Mouse (Mus musculus) monocyte, adult 5-6 weeks (primary cell): ENCODE data around the gene Rpp25l. TPM values are rescaled to one million over a fixed set of nuclear protein-coding genes. Genes with fewer than 3 reads are reported as not detected.
"Not testable (repeated sequence)": the region's sequence is repeated elsewhere in the genome, so short reads cannot be mapped to it uniquely, and the experiment has no call there.

ENCODE experiments used
- ATAC-seq: fragments of 153-309, 156-312 bp; replicated peaks from 2 replicates; pipeline ENCODE4 v1.8.0; 2017; ENCODE audit warnings: mild to moderate bottlenecking; ENCODE audit not compliant: low TSS enrichment, insufficient number of reproducible peaks, severe bottlenecking, poor library complexity, low FRiP score
- total RNA-seq: library from RNA; stranded (forward); fragments of 200-1000, 200-491, 200-594 nt; gene quantifications from 3 replicates; pipeline ENCODE4 v1.2.3, GENCODE M21; 2017

Rpp25l gene
- total RNA-seq, 1 experiment from 2014 or later: 11.6 TPM

- no peak for ATAC-seq
Measured at GRCm38 (mm10) chr4:41705922-41706754, 7.2 kb downstream of the Rpp25l start.

DNA sequence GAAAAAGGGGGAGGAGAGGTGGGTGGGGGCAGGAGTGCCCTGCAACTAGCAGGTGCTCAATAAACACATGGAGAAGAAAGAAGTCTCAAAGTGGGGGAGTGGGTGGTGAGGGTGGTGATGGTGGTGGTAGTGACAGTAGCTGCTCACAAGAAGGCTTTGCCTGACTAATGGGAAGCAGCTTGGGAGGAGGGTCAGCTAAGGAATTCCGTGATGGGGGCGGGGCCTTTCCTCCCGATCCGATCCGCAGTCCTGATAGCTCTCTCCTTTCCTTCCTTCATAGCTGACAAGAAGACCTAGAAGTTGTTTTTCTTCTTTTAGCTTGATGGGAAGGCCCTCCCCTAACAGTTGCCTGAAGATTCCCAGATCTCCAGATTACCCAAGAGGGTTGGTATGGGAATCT is 8.7 kb downstream of the Rpp25l start:
- ATAC-seq: no peak

DNA sequence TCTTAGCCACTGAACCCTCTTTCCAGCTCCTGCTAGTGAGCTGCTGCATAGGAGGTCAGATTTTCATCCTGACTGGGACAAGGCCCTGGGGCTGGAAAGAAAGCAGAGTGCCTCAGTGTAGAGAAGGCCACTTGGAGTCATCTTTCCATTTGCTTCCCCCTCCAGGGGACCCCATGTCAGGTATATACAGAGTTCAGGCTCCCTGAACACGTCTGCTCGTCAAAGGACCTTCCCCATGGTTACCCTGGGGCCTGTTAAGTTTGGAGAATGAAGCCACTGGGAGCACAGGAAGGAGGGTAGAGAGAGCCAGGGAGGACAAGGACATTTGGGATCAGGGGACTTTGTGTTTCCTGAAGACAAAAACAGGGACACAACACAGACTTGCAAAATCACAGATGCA is 11.1 kb downstream of the Rpp25l start:
- not testable (repeated sequence) for ATAC-seq

DNA sequence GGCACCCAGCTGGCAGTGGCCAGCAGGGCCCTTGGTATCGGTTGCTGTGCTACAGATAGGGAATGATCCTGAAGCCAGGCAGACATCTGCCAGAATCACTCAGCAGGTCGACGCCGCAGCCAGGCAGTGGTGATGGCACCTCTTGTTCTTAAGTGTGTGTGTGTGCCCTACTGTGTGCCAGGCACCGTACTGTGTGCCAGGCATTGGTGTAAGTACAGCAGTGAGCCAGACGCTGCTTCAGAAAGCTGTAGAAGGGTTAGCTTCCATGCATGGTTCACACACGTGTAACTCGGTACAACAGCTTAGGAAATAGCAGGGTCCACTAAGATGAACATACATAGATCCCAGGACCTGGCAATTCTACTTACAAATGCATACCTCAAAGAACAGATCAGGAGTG is 13.1 kb downstream of the Rpp25l start:
- not testable (repeated sequence) for ATAC-seq

DNA sequence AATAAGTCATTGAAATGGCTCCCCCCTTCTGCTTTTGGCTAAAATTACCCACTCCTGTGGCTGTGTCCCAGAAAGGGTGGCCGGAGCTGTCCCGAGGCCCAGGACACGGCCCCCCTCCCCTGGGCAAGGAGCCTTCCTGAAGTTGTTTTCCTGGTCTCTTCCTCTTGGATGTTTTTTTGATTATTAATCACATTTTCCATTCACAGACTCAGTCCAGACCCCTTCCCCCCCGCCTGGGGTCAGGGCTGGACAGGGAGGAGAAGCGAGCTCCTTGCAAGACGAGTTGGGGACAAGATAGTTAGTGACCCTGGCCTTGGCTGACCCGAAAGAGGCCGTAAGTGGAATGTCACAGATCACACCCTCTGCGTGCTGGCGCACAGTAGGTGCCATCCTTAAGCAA is 13.6 kb downstream of the Rpp25l start, which contains the start of gene Il11ra1:
Il11ra1 (plus strand) TSS at position 207 of the 400 bp plus-strand sequence.
- ATAC-seq: not testable (repeated sequence)

GRCm38 (mm10) chr4:41698421-41699016 is 14.8 kb downstream of the Rpp25l start:
- not testable (repeated sequence) for ATAC-seq

GRCm38 (mm10) chr4:41696930-41697841 is 16.1 kb downstream of the Rpp25l start, which contains the start of gene Cntfr:
Gene Cntfr, minus strand, starts transcription at chr4:41697089.
- not testable (repeated sequence) for ATAC-seq

DNA sequence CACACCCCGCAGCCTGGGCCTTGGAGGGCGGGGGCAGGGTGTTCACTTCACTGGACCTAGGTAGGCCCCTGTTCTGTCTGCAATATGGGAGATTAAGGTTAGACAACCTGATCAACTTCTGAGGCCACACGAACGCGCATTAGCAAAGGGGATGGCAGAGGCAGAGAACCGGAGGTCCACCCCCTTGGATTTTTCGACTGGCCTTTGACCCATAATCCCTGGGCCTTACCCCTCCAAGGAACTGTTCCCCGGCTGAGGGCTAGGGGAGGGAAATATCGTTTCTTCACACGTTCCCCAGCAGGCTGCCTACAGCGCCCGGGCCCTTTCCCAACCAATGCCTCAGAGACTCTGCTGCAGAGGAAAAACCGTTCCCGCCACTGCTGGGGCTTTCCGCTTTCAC is 16.9 kb downstream of the Rpp25l start:
- ATAC-seq: not testable (repeated sequence)

DNA sequence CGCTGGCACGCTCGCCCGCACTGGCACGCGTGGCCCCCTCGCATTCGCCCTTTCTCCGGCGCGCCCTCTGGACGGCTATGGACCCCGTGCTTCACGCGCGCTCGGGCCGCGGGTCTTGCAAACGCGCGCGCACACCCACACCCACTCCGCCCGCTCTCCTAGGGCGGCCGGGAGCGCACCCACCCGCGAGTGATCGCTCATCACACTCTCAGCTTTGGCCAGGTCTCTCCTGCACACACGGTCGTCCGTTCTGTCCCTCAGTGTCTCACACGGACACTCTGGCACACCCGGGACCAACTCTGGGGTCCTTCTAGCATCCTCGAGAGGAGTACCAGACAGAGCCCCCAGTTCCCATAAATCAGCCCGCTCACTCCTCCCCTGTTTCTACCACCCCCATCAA is 17.5 kb downstream of the Rpp25l start:
- not testable (repeated sequence) for ATAC-seq

DNA sequence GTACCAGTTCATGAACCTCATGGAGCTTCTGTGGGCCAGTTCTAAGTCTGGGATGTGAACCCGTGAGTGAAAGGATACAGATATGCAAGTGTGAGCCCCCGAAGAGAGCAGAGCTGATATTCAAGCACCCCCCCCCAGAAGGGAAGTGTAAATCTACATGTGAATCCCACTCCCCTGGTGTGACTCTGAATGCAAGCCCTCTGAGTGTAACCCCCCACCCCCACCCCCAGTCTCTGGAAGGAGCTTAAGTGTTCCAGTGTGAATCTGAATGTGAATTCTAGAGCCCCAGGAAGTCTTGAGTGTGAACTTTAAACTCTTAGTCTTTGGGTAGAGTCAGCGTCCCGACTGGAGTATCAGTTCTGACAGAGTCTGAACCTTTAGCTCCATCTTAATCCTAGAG is 19.8 kb downstream of the Rpp25l start:
- not testable (repeated sequence) for ATAC-seq

DNA sequence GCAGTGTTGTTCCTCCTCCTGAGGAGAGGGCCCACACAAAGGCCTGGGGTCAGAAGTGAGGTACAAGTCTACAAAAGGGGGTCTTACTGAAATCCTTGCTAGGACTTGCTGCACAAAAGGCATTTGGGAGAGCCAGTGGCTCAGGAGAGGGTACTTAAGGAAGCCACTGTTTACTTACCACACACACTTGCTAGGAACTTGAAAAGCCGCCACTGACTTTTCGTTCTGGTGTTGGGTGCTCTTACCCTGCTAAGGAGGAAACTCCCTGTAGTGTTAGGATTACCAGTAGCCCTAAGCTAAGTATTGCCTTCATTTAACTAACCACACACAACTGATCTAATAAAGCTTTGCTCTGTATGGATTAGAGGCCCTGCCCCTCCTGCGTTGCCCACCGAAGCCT is 23.3 kb downstream of the Rpp25l start:
- ATAC-seq: not testable (repeated sequence)

DNA sequence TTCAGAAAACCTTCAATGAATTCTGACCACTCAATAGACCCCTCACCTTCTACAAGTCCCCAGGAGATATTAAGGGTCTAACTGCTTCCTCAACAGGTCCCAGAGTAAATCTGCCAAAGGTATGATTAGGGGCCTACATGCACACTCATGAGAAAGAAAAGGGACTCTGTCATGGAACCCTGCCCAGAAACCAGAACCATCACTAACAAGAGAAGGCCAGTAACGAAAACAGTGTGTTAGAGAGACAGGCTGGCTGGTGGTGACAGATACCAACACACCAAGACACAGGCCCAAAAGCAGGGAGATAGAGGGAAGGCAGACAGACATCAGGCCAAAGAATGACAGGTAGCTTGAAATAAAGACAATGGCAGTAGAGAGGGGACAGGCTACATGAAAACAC is 24.8 kb downstream of the Rpp25l start:
- ATAC-seq: not testable (repeated sequence)

- not testable (repeated sequence) for ATAC-seq
Measured at GRCm38 (mm10) chr4:41685882-41686492, 27.3 kb downstream of the Rpp25l start.

DNA sequence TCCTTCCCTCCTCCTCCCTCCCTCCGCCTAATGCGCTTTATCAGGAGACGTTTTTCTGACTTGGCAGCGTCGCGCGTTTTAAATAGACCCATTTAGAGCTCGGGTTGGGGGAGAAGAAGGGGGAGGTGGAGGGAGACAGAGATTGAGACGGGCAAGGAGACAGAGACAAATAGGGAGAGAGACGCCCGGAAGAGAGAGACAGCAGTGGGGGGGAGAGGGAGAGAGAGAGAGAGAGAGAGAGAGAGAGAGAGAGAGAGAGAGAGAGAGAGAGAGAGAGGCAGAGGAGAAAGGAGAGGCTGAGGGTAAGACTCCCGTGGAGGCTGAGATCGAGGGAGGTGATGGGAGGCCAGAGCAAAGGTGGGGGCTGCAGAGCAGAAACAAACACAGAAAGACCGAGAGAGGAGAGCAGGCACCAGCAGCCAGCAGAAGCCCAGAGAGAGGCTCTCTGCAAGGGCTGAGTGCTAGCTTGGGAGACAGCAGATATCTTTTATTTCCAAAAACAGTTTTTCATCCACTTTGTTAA is 28.3 kb downstream of the Rpp25l start:
- not testable (repeated sequence) for ATAC-seq

- not testable (repeated sequence) for ATAC-seq
Measured at GRCm38 (mm10) chr4:41684131-41684930, 29.0 kb downstream of the Rpp25l start.

GRCm38 (mm10) chr4:41683303-41683702 is 30.0 kb downstream of the Rpp25l start:
- not testable (repeated sequence) for ATAC-seq

DNA sequence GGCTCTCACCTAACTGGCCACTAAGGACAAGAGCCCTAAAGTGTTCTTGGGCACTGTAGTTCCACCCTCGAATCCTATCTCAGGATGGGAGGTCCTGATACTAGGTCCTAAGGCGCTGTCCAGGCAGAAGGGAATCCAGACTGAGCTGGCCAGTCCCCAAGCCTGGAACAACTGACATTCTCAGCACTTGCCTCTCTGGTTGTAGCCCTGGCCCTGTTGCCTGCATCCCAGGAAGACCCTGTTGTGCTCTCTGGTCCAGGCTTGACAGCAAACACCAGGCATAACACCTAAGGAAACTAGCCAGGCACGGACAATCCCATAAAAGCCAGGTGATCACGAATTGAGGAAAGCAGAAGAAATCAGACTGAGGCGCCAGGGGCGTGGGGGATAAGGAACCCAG is 30.5 kb downstream of the Rpp25l start:
- ATAC-seq: no peak

DNA sequence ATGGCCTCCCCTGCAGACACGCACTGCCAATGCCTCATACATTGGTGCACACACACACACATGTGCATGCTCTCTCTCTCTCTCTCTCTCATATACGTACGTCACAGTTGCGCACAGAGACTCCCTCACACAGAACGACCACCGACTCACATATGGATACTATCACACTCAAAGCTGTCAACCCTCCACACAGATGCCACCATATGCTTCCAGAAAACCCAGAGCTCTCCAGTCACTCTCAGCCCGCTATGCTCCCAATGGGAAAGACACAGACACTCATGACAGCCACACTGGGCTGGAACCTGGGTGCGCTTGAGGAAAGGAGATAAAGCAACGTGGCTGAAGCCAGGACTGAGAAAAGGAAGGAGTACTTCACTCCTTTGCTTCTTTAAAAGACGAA is 31.4 kb downstream of the Rpp25l start:
- ATAC-seq: no peak
